Mouse (Mus musculus) lung, postnatal 14 days (tissue): ENCODE data around the gene Ap1s2.
A peak's percentile ranks its signal among the peaks of the same experiment; 100 is the strongest.

Experiments
- DNase-seq: peaks from one replicate; pipeline ENCODE4 v3.0.0; 2021

Gene Ap1s2

GRCm38 (mm10) chrX:163908337-163909250 lies at the start of gene Ap1s2:
Gene Ap1s2 (plus strand): TSS chrX:163909017.
- peak; percentile 92 for DNase-seq

GRCm38 (mm10) chrX:163867711-163868379 lies 41.0 kb upstream of the Ap1s2 start:
- DNase-seq: no peak

- DNase-seq: no peak
These were observed 40.0 kb upstream of the Ap1s2 start for GRCm38 (mm10) chrX:163868659-163869278.

- no peak for DNase-seq
These were observed 32.9 kb upstream of the Ap1s2 start for GRCm38 (mm10) chrX:163875932-163876331.

GRCm38 (mm10) chrX:163876636-163877035 lies 32.2 kb upstream of the Ap1s2 start:
- DNase-seq: no peak

- no peak for DNase-seq
These were observed 29.8 kb upstream of the Ap1s2 start for GRCm38 (mm10) chrX:163879039-163879438.

GRCm38 (mm10) chrX:163879461-163879860 lies 29.4 kb upstream of the Ap1s2 start:
- peak; percentile 0 for DNase-seq

GRCm38 (mm10) chrX:163885539-163885981 lies 23.3 kb upstream of the Ap1s2 start:
- no peak for DNase-seq

- no peak for DNase-seq
These were observed 11.5 kb upstream of the Ap1s2 start for GRCm38 (mm10) chrX:163897354-163897753.

GRCm38 (mm10) chrX:163899431-163900020 lies 9.3 kb upstream of the Ap1s2 start:
- DNase-seq: no peak

GRCm38 (mm10) chrX:163906861-163907260 lies 2.0 kb upstream of the Ap1s2 start:
- no peak for DNase-seq

GRCm38 (mm10) chrX:163908003-163908336 lies 847 bp upstream of the Ap1s2 start:
- no peak for DNase-seq

- peak; percentile 28 for DNase-seq
These were observed 564 bp downstream of the Ap1s2 start for GRCm38 (mm10) chrX:163909381-163909780.

GRCm38 (mm10) chrX:163912791-163913190 lies 4.0 kb downstream of the Ap1s2 start:
- no peak for DNase-seq

- DNase-seq: no peak
These were observed 20.7 kb downstream of the Ap1s2 start for GRCm38 (mm10) chrX:163929550-163929949.

GRCm38 (mm10) chrX:163934731-163935130 lies 25.9 kb downstream of the Ap1s2 start:
- DNase-seq: no peak

- DNase-seq: no peak
These were observed 29.8 kb downstream of the Ap1s2 start for GRCm38 (mm10) chrX:163938587-163938986.

- DNase-seq: no peak
These were observed 35.6 kb downstream of the Ap1s2 start for GRCm38 (mm10) chrX:163944381-163944780.

- no peak for DNase-seq
These were observed 42.8 kb downstream of the Ap1s2 start for GRCm38 (mm10) chrX:163951618-163952017.

- no peak for DNase-seq
These were observed 48.6 kb downstream of the Ap1s2 start for GRCm38 (mm10) chrX:163957381-163957780.

- DNase-seq: peak; percentile 76
These were observed 49.1 kb downstream of the Ap1s2 start for GRCm38 (mm10) chrX:163957803-163958466.

GRCm38 (mm10) chrX:163958467-163958875 lies 49.7 kb downstream of the Ap1s2 start, which contains the start of gene Zrsr2:
Gene Zrsr2 (minus strand): TSS chrX:163958661.
- peak; percentile 87 for DNase-seq

GRCm38 (mm10) chrX:163981092-163981491 lies 72.3 kb downstream of the Ap1s2 start:
- DNase-seq: no peak
